Mouse (Mus musculus) kidney, postnatal 0 days (tissue): ENCODE results near the gene Cplx1. TPM values are rescaled to one million over a fixed set of nuclear protein-coding genes. Genes with fewer than 3 reads are reported as not detected.

Experiments
- ATAC-seq: fragments of 200-750 bp; cut with Nextera tagmentation; replicated peaks from 2 replicates; pipeline ENCODE4 v1.8.0; 2017; ENCODE audit warnings: low read depth, moderate number of reproducible peaks, moderate TSS enrichment, moderate library complexity; ENCODE audit not compliant: low FRiP score
- DNase-seq: peaks from one replicate; pipeline ENCODE4 v3.0.0-alpha.2; 2016; ENCODE audit warnings: low spot score
- H3K27ac ChIP-seq: fragments of 300-500 bp; sonication (generic); 2 replicates; pipeline ENCODE4 v1.5.1; 2014; ENCODE audit warnings: mild to moderate bottlenecking
- H3K27me3 ChIP-seq: fragments of 300-500 bp; sonication (generic); 2 replicates; pipeline ENCODE4 v1.6.1; 2014; ENCODE audit warnings: low read length, mixed read lengths; ENCODE audit not compliant: insufficient read depth
- H3K36me3 ChIP-seq: fragments of 300-500 bp; sonication (generic); 2 replicates; pipeline ENCODE4 v1.6.1; 2014; ENCODE audit warnings: low read length, mixed read lengths; ENCODE audit not compliant: insufficient read depth
- H3K4me1 ChIP-seq: fragments of 300-500 bp; sonication (generic); replicated peaks from 2 replicates; pipeline ENCODE4 v1.6.1; 2014; ENCODE audit warnings: antibody characterized with exemption, low read length, mixed read lengths; ENCODE audit not compliant: insufficient read depth
- H3K4me2 ChIP-seq: fragments of 300-500 bp; sonication (generic); 2 replicates; pipeline ENCODE4 v1.6.1; 2014; ENCODE audit warnings: mild to moderate bottlenecking, low read length, moderate library complexity, mixed read lengths
- H3K4me3 ChIP-seq: fragments of 300-500 bp; sonication (generic); replicated peaks from 2 replicates; pipeline ENCODE4 v1.5.1; 2014; ENCODE audit warnings: low read depth, low read length
- H3K9ac ChIP-seq: fragments of 300-500 bp; sonication (generic); 2 replicates; pipeline ENCODE4 v1.6.1; 2014; ENCODE audit warnings: low read depth, low read length
- H3K9me3 ChIP-seq: fragments of 300-500 bp; sonication (generic); replicated peaks from 2 replicates; pipeline ENCODE4 v1.6.1; 2016; ENCODE audit warnings: low read length, inconsistent platforms, mixed read lengths
- CTCF ChIP-seq: IDR thresholded peaks from 2 replicates; pipeline ENCODE4 v1.5.1; 2016; ENCODE audit warnings: antibody characterized with exemption, low read depth, mild to moderate bottlenecking, moderate library complexity
- WGBS: fragments of 180-500 bp; shearing (Covaris S2); extraction: QIAGEN DNeasy Blood & Tissue Kit; methylation state at CpG from one replicate; pipeline ENCODE4 v1.1.7; 2014; 5-methylcytosine and 5-hydroxymethylcytosine counted together
- polyA plus RNA-seq: library from polyadenylated mRNA; unstranded; fragments of >200 nt; fragmentation: Nextera tagmentation; extraction: Ambion mirVana; gene quantifications from 2 replicates; pipeline ENCODE4 v1.2.1, GENCODE M21; 2015

Cplx1 gene
- polyA plus RNA-seq, 1 experiment from 2014 or later, result 0.20 TPM

DNA sequence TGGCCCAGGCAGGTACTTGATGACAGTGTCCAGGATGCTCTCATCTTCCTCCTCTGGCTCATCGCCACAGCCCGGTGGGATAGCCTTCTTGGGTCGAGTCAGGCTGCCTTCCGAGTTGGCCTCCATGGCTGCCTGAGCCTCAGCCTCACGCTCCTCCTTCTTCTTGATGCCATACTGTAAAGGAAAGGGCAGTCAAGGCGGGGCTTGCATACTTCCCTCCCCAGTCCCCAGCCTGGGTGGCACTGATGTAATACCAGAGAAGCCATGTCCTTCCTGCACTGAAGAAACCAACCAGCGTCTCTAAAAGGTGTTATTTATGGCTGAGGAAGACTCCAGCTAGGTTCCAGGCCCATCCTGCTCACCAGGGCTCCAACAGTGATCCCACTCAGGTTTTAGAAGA lies 29.7 kb downstream of the Cplx1 start:
- Histone ChIP-seq H3K9me3 (no peaks in the 10 kb centered on the region), H3K9ac (no peak overlapping the region), H3K27ac (no peak overlapping the region), H3K27me3 (no peaks in the 10 kb centered on the region), H3K36me3 (no peaks in the 10 kb centered on the region), H3K4me1 (no peaks in the 10 kb centered on the region), H3K4me2 (no peak overlapping the region), H3K4me3 (no peak overlapping the region)
- DNase-seq, result no peak
- 76% methylated on average over 7 of the region's 7 CpGs for WGBS
- no peak for ATAC-seq
- TF ChIP-seq CTCF, result no peak

DNA sequence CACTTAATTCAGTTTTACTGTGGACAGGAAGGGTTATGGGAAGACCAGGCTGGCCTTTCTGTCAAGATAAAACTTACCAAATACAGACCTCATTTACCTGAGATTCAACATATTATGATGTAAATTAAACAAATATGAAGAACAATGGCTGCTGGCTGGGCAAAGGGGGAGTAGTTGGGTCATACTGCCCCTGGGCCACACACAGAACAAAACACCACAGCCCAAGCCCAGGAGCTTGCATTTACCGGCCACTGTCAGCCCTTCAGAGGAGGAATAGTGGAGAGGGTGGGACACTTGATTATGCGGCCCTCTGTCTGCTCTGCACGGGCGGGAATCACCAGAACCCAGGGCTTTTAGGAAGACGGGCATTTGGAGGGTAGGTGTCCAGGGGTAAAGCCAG lies 30.9 kb downstream of the Cplx1 start:
- 72% methylated on average over 5 of the region's 5 CpGs for WGBS

DNA sequence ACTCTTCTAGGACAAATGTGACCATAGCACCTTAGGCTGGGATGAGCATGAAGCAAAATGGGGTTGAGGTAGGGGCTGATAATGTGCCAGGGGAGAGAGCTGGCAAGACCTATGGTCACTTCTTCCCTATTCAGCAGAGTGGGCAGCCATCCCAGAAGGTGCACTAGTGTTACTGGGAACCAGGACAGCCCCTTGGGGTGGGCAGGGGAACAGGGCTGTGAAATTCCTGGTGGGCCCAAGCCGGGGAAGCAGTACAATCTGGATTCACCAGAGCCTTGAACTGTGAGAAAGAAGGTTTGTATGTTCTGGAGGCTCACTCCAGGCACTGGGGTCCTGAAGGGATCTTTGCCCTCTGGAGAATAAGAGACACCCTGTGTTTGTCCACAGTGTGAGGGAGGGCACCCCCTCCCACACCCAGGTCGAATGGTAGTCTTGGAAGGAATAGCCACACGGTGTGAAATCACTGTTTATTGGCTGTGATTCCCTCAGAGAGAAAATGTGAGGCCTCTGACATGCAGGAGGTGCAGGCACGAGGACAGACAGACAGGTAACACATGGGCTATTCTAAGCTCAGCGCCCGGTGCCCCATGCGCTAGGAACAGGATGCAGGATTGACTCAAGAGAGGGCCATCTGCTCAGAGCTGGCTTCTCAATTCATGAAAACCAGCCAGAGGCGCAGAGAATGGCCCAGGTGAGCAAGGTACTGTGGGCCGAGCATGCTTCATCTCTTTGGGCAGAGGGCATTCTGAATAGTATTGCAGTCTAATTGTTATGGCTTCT lies 31.5 kb downstream of the Cplx1 start:
- DNase-seq (no peak), ATAC-seq (no peak)
- Histone ChIP-seq H3K27ac (no peak overlapping the region), H3K9ac (no peak overlapping the region), H3K4me3 (no peak overlapping the region), H3K27me3 (no peaks in the 10 kb centered on the region), H3K4me2 (no peak overlapping the region), H3K36me3 (no peaks in the 10 kb centered on the region), H3K4me1 (no peaks in the 10 kb centered on the region), H3K9me3 (no peaks in the 10 kb centered on the region)
- TF ChIP-seq CTCF, result no peak
- 71% methylated on average over 9 of the region's 9 CpGs for WGBS

More for the DNA sequence above, 30.9 kb downstream of the Cplx1 start:
- no peak for DNase-seq
- Histone ChIP-seq H3K27me3 (no peaks in the 10 kb centered on the region), H3K36me3 (no peaks in the 10 kb centered on the region), H3K4me3 (no peak overlapping the region), H3K27ac (no peak overlapping the region), H3K4me2 (no peak overlapping the region), H3K4me1 (no peaks in the 10 kb centered on the region), H3K9me3 (no peaks in the 10 kb centered on the region), H3K9ac (no peak overlapping the region)
- no peak for ATAC-seq
- TF ChIP-seq CTCF, result no peak

DNA sequence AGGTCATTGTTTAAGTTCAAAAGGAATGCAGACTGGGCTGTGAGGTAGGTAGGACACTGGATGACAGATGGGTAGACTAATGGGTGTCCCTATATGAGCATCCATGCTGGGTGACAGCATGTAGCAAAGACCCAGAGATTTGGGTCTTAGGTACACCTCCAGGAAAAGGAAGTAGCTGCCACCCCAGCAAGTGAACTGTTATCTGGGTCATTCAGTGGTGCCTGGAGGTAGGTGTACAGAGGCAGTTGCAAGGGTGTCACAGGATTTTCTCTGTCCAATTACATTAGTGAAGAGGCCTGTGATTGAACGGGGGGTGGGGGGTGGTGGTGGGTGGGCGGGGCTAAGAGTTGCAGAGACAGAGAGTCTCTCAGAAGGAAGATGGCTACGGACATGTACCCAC lies 33.2 kb downstream of the Cplx1 start:
- WGBS, result 80% methylated on average over 3 of the region's 3 CpGs

DNA sequence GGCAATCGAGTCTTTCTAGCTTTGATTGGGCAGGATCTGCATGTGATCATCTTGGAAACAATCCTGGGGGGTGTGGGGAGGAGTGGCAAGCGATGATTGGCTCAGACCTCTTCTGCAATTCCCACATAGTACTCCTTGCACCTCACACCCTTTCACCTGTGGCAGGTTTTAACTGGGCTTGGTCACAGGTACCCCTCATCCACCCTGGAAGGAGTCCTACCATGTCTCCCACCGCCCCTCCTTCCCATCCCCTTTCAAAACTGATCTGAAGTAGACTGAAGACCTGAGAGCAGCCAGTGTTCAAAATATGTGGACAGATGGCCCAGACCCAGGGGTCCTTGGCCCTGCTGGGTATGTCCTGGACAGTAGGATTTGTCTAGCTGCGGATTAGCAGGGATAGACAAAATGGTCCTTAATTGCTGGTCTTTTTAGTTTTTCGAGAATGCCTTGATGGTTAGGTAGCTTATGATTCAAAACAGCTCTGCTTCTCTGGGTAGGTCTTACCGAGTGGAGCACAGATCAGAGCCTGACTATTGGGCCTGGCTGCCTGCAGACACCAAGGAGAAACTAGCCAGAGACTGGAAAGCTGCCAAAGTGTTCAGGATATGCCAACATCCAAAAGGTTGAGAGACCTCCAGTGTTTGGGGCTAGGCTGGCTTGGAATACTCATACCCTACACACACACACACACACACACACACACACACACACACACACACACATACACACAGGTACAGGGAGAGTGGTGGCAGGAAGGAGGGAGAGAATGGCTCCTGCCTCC lies 34.1 kb downstream of the Cplx1 start:
- ATAC-seq, result no peak
- H3K9ac ChIP-seq, result no peak overlapping the region

More for the DNA sequence above, 33.2 kb downstream of the Cplx1 start:
- ATAC-seq, result no peak
- Histone ChIP-seq H3K9me3 (no peaks in the 10 kb centered on the region), H3K4me1 (no peaks in the 10 kb centered on the region), H3K27ac (no peak overlapping the region), H3K9ac (no peak overlapping the region), H3K27me3 (no peaks in the 10 kb centered on the region), H3K4me3 (no peak overlapping the region), H3K4me2 (no peak overlapping the region), H3K36me3 (no peaks in the 10 kb centered on the region)
- no peak for DNase-seq
- no peak for TF ChIP-seq CTCF

DNA sequence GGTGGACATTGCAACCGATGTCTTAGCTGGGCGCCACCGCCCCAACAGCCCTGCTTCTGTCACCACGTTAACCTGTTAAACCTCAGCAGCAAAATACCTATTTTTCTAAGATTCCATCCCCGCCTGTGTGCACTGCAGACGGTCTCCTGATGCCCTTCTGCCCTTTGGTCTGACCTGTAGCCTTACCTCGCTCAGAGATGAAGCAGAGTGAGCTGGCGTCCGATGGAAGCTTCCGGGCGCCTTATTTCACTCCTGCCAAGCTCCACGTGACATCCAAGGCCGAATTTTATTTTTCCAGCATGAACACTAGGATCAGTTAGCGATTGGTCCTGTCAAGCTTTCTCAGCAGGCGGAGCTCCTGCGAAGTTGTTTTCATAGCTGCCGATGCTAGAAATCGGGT lies 47.5 kb downstream of the Cplx1 start:
- Histone ChIP-seq H3K27ac (no peak overlapping the region), H3K4me2 (no peak overlapping the region), H3K9ac (no peak overlapping the region), H3K36me3 (peaks cover 57% of the 10 kb centered on the region), H3K27me3 (no peaks in the 10 kb centered on the region), H3K4me3 (no peak overlapping the region), H3K4me1 (no peaks in the 10 kb centered on the region), H3K9me3 (no peaks in the 10 kb centered on the region)
- DNase-seq, result no peak
- 85% methylated on average over 18 of the region's 18 CpGs for WGBS
- no peak for ATAC-seq
- no peak for TF ChIP-seq CTCF

More for the DNA sequence above, 34.1 kb downstream of the Cplx1 start:
- Histone ChIP-seq H3K4me3 (no peak overlapping the region), H3K4me1 (no peaks in the 10 kb centered on the region), H3K27ac (no peak overlapping the region), H3K27me3 (no peaks in the 10 kb centered on the region), H3K4me2 (no peak overlapping the region), H3K9me3 (no peaks in the 10 kb centered on the region), H3K36me3 (no peaks in the 10 kb centered on the region)
- no peak for TF ChIP-seq CTCF
- no peak for DNase-seq
- 71% methylated on average over 6 of the region's 6 CpGs for WGBS
